Mouse (Mus musculus): ENCODE data around the gene Fermt3. TPM values are rescaled to one million over a fixed set of nuclear protein-coding genes. Genes with fewer than 3 reads are reported as not detected.
A peak's percentile ranks its signal among the peaks of the same experiment; 100 is the strongest.

The Fermt3 gene
- polyA plus RNA-seq, 1 experiment from 2014 or later: 7.6 TPM

DNA sequence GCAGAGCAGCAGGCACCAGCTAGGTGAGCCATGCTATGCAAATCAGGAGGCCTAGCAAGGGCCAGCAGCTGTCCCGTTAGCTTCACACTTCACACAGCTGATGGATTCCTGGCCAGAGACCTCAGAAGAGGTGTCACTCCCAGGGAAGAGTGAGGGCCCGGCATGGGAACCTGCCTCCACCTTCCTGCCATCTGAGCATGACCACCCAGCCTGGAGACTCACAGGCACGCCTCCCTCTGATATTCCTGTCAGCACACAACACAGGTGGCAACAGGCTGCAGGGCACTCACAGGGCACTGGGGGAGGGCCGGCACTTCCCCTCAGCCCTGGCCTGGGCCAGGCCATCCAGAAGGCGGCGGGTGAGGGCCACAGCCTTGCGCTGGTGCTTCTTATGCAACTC is 63.8 kb downstream of the Fermt3 start:
- H3K27me3 ChIP-seq (ENCODE audit: control insufficient read depth, insufficient read depth, low read length): no peaks in the 10 kb centered on the region
- H3K9ac ChIP-seq (ENCODE audit: low read length): peak overlapping the region; percentile 31; the same call in 1 of the 2 replicates
- TF ChIP-seq CTCF (IDR thresholded peaks at IDR 0.05; ENCODE audit: low read depth): no peak
- no peak for TF ChIP-seq EP300 (optimal IDR thresholded peaks at IDR 0.05)
- no peak overlapping the region for H3K27ac ChIP-seq (replicated peaks)
- ATAC-seq (ENCODE audit: low FRiP score, low TSS enrichment) (no peak), DNase-seq (ENCODE audit: low spot score) (no peak)
- no peaks in the 10 kb centered on the region for H3K9me3 ChIP-seq (ENCODE audit: control insufficient read depth, low read length)
- H3K4me1 ChIP-seq (replicated peaks; ENCODE audit: control insufficient read depth, insufficient read depth): peaks cover 6% of the 10 kb centered on the region; the same call in 1 of the 2 replicates
- H3K36me3 ChIP-seq (ENCODE audit: control insufficient read depth, insufficient read depth, low read length): peaks cover 38% of the 10 kb centered on the region
- H3K4me2 ChIP-seq (replicated peaks; ENCODE audit: low read depth): no peak overlapping the region
- 79% methylated on average over 7 of the region's 7 CpGs for WGBS
- no peak overlapping the region for H3K4me3 ChIP-seq (ENCODE audit: low read depth, low read length)

DNA sequence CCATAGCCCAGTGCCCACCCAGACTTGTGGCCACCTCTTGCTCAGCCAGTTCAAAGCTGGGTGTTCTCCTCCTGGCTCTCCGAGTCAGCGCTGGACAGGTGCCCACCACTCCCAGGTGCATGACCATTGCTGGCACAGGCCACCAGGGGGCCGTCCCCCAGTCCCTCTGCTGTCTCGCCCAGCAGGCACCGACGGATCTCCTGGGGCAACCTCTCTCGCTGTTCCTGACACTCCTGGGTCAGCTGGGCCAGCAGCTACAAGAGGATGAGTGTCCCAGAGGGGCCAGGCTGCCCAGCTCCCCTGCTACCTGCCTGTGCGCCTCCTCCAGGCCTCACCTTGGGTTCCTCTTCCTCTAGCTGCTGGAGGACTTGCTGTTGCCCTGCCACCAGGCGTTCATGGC is 65.2 kb downstream of the Fermt3 start:
- H3K9me3 ChIP-seq (ENCODE audit: control insufficient read depth, low read length): no peaks in the 10 kb centered on the region
- H3K36me3 ChIP-seq (ENCODE audit: control insufficient read depth, insufficient read depth, low read length): peaks cover 32% of the 10 kb centered on the region
- no peak for ATAC-seq (ENCODE audit: low FRiP score, low TSS enrichment)

DNA sequence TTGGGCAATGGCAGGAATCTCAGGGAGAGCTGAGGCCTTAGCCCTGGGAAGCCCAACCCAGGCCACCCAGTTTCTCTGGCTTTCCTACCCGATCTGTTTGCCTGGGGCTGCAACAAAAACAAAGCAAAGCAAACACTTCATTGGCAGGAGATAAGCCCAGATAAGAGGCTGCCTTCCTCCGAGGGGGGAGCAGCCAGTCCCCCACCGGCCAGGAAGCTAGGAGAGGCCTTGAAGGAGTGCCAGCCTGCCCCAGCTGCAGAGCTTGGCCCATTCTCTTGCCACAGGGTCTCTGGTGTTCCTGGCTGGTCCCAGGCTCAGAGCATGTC is 66.6 kb downstream of the Fermt3 start:
- WGBS: 11% methylated on average over 3 of the region's 3 CpGs

More for the DNA sequence above, 65.2 kb downstream of the Fermt3 start:
- H3K27me3 ChIP-seq (ENCODE audit: control insufficient read depth, insufficient read depth, low read length): no peaks in the 10 kb centered on the region
- peak; percentile 81 for DNase-seq (ENCODE audit: low spot score)
- H3K9ac ChIP-seq (ENCODE audit: low read length): no peak overlapping the region
- 0 out of 2 replicates have a peak overlapping the region, but pooled peaks have one; percentile 25 for H3K27ac ChIP-seq (replicated peaks)
- no peak overlapping the region for H3K4me3 ChIP-seq (ENCODE audit: low read depth, low read length)
- peak; percentile 70 for TF ChIP-seq CTCF (IDR thresholded peaks at IDR 0.05; ENCODE audit: low read depth)
- TF ChIP-seq EP300 (optimal IDR thresholded peaks at IDR 0.05): no peak
- H3K4me1 ChIP-seq (replicated peaks; ENCODE audit: control insufficient read depth, insufficient read depth): peaks cover 6% of the 10 kb centered on the region; the same call in 1 of the 2 replicates
- H3K4me2 ChIP-seq (replicated peaks; ENCODE audit: low read depth): no peak overlapping the region
- 44% methylated on average over 9 of the region's 9 CpGs for WGBS

DNA sequence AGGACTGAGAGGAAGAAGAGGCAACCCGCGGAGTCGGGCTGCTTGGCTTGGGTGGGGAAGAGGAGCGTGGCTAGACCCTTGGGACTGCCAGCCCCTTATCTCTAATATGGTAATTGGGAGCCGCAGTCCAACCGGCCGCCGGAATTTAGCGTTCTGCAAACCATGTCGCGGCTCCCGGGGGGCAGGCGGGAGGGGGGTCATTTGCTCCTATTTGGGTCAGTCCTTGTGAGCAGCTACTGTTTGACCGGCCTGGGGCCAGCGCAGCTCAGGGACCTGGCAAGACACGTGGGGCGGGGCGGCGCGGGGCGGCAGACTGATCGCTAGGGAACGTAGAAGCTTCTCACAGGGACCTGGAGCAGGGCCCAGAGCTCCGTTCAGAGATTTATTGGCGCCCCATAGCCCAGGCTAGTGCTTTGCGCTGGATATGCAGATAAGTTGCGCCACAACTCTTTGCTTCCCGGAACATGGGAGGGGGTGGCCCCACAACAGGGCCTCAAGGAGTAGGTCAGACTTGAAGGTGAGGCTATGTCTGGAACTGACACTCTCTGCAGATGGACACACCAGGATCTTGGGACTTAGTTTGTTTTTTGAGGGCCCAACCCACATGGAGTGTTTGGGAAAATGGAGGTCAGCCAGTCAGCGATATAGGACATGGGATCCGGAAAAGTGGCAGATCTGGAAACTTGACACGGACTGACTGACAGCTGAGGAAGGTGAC is 67.1 kb downstream of the Fermt3 start:
- Histone ChIP-seq H3K4me2 (replicated peaks; ENCODE audit: low read depth) (peak overlapping the region; percentile 89), H3K4me3 (ENCODE audit: low read depth, low read length) (peak overlapping the region; percentile 65), H3K9ac (ENCODE audit: low read length) (peak overlapping the region; percentile 61), H3K36me3 (ENCODE audit: control insufficient read depth, insufficient read depth, low read length) (peaks cover 19% of the 10 kb centered on the region), H3K4me1 (replicated peaks; ENCODE audit: control insufficient read depth, insufficient read depth) (peaks cover 6% of the 10 kb centered on the region; the same call in 1 of the 2 replicates), H3K27ac (replicated peaks) (peak overlapping the region; percentile 94), H3K27me3 (ENCODE audit: control insufficient read depth, insufficient read depth, low read length) (no peaks in the 10 kb centered on the region), H3K9me3 (ENCODE audit: control insufficient read depth, low read length) (no peaks in the 10 kb centered on the region)
- WGBS: 2% methylated on average over 31 of the region's 31 CpGs
- TF ChIP-seq EP300 (optimal IDR thresholded peaks at IDR 0.05) (no peak), CTCF (IDR thresholded peaks at IDR 0.05; ENCODE audit: low read depth) (no peak)
- ATAC-seq (ENCODE audit: low FRiP score, low TSS enrichment): peak; percentile 62
- DNase-seq (ENCODE audit: low spot score): peak; percentile 86

More for the DNA sequence above, 66.6 kb downstream of the Fermt3 start:
- Histone ChIP-seq H3K4me2 (replicated peaks; ENCODE audit: low read depth) (peak overlapping the region; percentile 89), H3K27me3 (ENCODE audit: control insufficient read depth, insufficient read depth, low read length) (no peaks in the 10 kb centered on the region), H3K4me3 (ENCODE audit: low read depth, low read length) (0 out of 2 replicates have a peak overlapping the region, but pooled peaks have one; percentile 65), H3K9ac (ENCODE audit: low read length) (peak overlapping the region; percentile 19; the same call in 1 of the 2 replicates), H3K27ac (replicated peaks) (peak overlapping the region; percentile 94), H3K9me3 (ENCODE audit: control insufficient read depth, low read length) (no peaks in the 10 kb centered on the region), H3K4me1 (replicated peaks; ENCODE audit: control insufficient read depth, insufficient read depth) (peaks cover 6% of the 10 kb centered on the region; the same call in 1 of the 2 replicates), H3K36me3 (ENCODE audit: control insufficient read depth, insufficient read depth, low read length) (peaks cover 20% of the 10 kb centered on the region)
- ATAC-seq (ENCODE audit: low FRiP score, low TSS enrichment) (peak; percentile 49), DNase-seq (ENCODE audit: low spot score) (peak; percentile 85)
- TF ChIP-seq CTCF (IDR thresholded peaks at IDR 0.05; ENCODE audit: low read depth): peak; percentile 2; the same call in 1 of the 2 replicates
- peak; percentile 81 for TF ChIP-seq EP300 (optimal IDR thresholded peaks at IDR 0.05)

DNA sequence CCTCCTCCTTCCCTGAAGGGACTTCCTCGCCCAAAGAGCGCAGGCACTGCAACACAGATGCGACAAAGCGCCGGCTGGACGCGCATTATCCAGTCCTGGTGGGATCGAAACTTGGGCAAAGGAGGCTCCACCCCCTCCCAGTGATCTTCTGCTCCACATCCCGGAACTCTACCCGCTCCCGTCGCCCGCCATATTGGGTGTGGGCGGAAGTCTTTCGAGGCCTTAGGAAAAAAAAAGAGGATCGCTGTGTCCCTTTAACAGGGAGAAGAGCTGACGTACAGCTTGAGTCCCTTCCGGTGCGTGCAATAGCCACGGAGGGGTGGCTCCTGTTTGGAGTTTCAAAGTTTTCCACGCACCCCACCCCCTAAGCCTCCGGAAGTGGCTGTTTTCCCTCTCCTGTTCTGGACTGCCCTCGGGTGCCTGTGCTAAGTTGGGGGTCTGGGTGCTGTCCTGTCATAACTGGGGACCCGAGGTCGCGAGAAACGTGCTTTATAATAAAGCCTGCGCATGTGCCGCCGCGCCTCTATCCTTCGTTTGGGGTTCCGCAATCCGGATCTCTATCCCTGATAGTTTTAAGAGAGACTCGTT is 67.8 kb downstream of the Fermt3 start:
- Histone ChIP-seq H3K36me3 (ENCODE audit: control insufficient read depth, insufficient read depth, low read length) (peaks cover 14% of the 10 kb centered on the region), H3K4me2 (replicated peaks; ENCODE audit: low read depth) (peak overlapping the region; percentile 89), H3K4me3 (ENCODE audit: low read depth, low read length) (peak overlapping the region; percentile 65), H3K27ac (replicated peaks) (peak overlapping the region; percentile 94), H3K9ac (ENCODE audit: low read length) (peak overlapping the region; percentile 79), H3K4me1 (replicated peaks; ENCODE audit: control insufficient read depth, insufficient read depth) (peaks cover 6% of the 10 kb centered on the region; the same call in 1 of the 2 replicates), H3K9me3 (ENCODE audit: control insufficient read depth, low read length) (no peaks in the 10 kb centered on the region), H3K27me3 (ENCODE audit: control insufficient read depth, insufficient read depth, low read length) (no peaks in the 10 kb centered on the region)
- peak; percentile 73 for ATAC-seq (ENCODE audit: low FRiP score, low TSS enrichment)
- DNase-seq (ENCODE audit: low spot score): peak; percentile 95
- under 1% methylated on average over 35 of the region's 35 CpGs for WGBS
- no peak for TF ChIP-seq CTCF (IDR thresholded peaks at IDR 0.05; ENCODE audit: low read depth)
- peak; percentile 93 for TF ChIP-seq EP300 (optimal IDR thresholded peaks at IDR 0.05)

Measured in stomach, postnatal 0 days (tissue).